Mouse (Mus musculus): ENCODE results near the gene Kif1b. TPM values are rescaled to one million over a fixed set of nuclear protein-coding genes. Genes with fewer than 3 reads are reported as not detected.
A peak's percentile ranks its signal among the peaks of the same experiment; 100 is the strongest.

Gene Kif1b
- polyA plus RNA-seq, 1 experiment from 2014 or later, result 36.5 TPM

DNA sequence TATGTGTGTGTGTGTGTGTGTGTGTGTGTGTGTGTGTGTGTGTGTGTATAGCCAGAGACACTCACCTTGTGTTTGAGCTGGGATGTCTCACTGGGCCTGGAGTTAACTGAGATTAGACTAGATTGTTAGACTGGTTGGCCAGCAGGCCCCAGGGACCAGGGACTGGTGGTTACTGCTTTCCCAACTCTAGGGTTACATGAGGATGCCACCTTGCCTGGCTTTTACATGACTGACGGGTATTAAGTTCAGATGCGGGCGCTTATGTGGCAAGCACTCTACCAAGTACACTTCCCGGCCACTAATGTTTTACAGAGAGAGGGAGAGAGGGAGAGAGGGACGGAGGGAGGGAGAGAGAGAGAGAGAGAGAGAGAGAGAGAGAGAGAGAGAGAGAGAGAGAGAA, 4.5 kb upstream of the Kif1b start:
- Histone ChIP-seq H3K27me3 (no peaks in the 10 kb centered on the region), H3K27ac (no peak overlapping the region), H3K4me1 (peaks cover 8% of the 10 kb centered on the region), H3K9me3 (no peaks in the 10 kb centered on the region), H3K9ac (no peak overlapping the region), H3K36me3 (no peaks in the 10 kb centered on the region), H3K4me2 (no peak overlapping the region), H3K4me3 (no peak overlapping the region)
- WGBS, result 81% methylated on average over 5 of the region's 5 CpGs
- ATAC-seq (ENCODE audit: borderline replicate concordance, extremely low read depth, low FRiP score, low TSS enrichment), result no peak

DNA sequence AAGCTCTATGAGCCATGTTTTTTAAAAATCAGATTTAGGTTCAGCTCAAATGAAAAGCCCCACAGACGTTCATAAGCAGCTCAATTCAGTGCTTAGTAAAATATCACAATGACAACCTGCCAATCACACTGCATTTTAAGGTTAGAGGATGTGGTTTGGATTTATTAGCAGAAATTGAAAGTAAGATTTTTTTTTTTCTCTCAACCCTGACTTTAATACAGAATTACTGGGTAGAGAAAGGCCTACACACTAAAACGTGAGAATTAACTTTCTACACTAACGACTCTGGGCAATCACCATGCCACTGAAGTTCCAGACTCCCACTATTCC, 963 bp upstream of the Kif1b start:
- Histone ChIP-seq H3K27me3 (no peaks in the 10 kb centered on the region), H3K27ac (peak overlapping the region; percentile 70), H3K4me3 (peak overlapping the region; percentile 92), H3K4me2 (peak overlapping the region; percentile 90), H3K36me3 (no peaks in the 10 kb centered on the region), H3K9me3 (no peaks in the 10 kb centered on the region), H3K9ac (peak overlapping the region; percentile 60), H3K4me1 (peaks cover 28% of the 10 kb centered on the region)
- 62% methylated on average over 3 of the region's 3 CpGs for WGBS
- ATAC-seq (ENCODE audit: borderline replicate concordance, extremely low read depth, low FRiP score, low TSS enrichment), result no peak

DNA sequence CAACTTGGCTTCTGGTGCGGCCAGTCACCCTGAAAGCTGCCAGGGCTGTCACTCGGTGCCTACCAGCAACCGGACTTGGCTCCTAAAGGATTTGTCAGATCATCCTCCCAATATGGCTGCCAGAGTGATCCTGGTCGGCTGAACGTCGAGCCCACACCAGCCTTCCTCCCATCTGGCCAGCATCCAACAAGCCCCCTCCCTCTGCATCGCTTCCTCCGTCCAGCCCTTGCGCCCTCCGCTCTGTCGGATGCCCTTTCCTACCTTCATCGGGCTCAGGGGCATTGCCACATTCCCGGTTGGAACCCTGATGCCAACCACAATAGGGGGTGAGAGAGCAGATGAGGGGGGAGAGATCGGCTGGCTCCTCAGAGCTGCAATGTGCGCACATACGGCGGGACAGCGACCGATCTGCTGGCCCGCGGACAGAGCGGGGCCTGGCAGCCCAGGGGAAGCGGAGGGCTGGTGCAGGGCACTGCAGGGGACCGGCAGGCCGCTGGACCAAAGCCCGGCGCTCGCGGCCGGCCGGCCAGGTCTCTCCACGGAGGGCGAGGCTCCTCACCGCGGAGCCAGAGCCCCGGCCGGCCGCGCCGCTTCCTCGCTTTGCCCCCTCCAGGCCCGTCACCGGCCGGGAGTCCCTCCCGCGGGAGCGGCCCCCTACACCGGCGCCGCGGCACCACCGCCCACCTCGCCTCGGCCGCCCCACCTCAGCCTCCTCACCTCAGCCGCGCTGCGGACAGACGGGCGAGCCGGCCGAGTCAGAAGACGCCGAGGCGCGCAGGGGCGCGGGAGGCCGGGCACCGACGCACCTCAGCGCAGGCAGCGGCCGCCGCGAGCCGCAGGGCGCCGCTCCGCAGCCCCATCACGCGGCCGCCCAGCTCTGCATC, 539 bp downstream of the Kif1b start:
- Histone ChIP-seq H3K9ac (peak overlapping the region; percentile 88), H3K9me3 (no peaks in the 10 kb centered on the region), H3K27me3 (no peaks in the 10 kb centered on the region), H3K4me1 (peaks cover 38% of the 10 kb centered on the region), H3K27ac (peak overlapping the region; percentile 94), H3K4me3 (peak overlapping the region; percentile 92), H3K36me3 (no peaks in the 10 kb centered on the region), H3K4me2 (peak overlapping the region; percentile 74)
- under 1% methylated on average over 53 of the region's 83 CpGs for WGBS
- peak; percentile 39 for ATAC-seq (ENCODE audit: borderline replicate concordance, extremely low read depth, low FRiP score, low TSS enrichment)

DNA sequence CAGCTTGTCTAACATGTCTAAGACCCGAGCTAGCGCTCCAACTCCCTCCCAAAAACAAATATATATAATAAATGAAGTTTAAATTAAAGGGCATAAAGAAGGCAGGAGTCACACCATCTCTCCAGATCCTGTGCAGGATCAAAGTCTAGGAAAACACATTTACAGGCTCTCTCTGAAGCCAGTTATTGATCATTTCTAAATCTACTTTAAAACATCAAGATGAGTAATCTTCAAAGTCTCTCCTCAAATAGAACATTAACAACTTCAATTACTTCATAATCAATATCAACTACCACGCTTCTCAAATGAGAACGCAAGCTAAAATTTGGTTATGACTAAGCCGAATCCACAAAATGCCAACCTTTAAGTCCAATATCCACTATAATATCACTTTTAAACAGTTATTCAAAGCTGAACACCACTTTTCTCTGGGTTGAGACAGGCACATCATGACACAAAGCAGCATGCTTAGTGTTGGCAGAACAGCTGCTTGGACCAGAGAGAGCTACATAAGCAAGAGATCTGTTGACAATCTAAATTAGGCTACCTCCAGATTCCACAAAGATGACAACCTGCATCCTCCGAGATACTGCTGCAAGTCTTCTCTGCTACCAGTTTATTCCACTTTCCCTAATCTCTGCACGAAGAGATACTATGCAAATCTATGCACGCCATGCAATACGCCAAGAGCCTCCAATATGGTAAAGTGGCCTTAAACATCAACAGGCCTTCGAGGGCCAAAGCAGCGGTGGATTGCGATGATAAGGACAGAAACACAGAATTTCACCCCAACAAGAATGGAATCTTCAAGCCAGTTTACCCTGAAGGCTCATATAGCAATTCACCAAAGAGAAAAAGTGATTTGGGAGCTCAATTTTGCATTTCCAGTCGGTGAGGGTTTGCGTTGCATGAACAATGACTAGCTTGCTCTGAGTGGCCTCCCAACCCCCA, 1.5 kb downstream of the Kif1b start:
- Histone ChIP-seq H3K4me3 (peak overlapping the region; percentile 92), H3K4me1 (peaks cover 45% of the 10 kb centered on the region), H3K4me2 (peak overlapping the region; percentile 74), H3K36me3 (no peaks in the 10 kb centered on the region), H3K27me3 (no peaks in the 10 kb centered on the region), H3K9me3 (no peaks in the 10 kb centered on the region), H3K9ac (peak overlapping the region; percentile 88), H3K27ac (peak overlapping the region; percentile 94)
- no peak for ATAC-seq (ENCODE audit: borderline replicate concordance, extremely low read depth, low FRiP score, low TSS enrichment)
- 34% methylated on average over 14 of the region's 14 CpGs for WGBS

DNA sequence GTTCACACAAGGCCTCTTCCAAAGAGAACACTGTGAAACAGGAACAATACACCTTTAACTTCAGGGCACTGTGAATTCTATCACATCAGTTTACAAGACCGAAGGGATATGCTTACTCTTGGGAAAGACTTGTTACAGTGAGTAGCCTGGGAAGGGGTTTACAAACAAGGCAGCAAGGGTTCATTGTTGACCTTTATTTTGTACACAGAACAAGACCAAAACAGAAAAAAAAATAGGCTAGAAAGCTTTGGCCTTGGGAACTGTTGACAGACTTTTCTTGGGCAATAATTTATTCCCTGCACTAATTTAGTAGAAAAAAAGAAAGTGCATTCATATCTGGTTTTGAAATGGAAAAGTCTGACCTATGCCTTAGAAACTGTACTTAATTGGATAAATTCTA, 3.0 kb downstream of the Kif1b start:
- Histone ChIP-seq H3K27ac (no peak overlapping the region), H3K4me2 (no peak overlapping the region), H3K9me3 (no peaks in the 10 kb centered on the region), H3K4me1 (peaks cover 45% of the 10 kb centered on the region), H3K36me3 (no peaks in the 10 kb centered on the region), H3K27me3 (no peaks in the 10 kb centered on the region), H3K9ac (no peak overlapping the region), H3K4me3 (no peak overlapping the region)
- no peak for ATAC-seq (ENCODE audit: borderline replicate concordance, extremely low read depth, low FRiP score, low TSS enrichment)
- WGBS, result 72% methylated on average over 1 of the region's 1 CpGs

DNA sequence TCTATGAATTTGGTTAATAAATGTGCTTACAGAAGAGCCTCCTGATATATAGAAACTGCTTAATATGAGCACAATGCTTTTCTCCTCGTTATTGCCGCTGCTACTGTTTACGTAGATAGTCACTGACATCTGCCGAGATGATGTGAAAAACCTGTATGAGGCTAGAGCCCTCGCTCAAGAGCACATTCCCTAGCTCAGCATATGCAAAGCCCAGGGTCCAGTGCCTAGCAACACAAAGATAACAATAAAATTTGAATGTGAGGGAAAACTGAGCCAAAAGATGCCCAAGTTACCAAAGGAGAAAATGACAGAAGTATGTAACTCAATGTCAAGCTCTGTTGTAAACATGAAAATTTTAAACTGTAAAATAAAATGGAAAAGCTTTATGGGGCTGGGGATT, 4.0 kb downstream of the Kif1b start:
- Histone ChIP-seq H3K4me2 (no peak overlapping the region), H3K4me1 (peaks cover 42% of the 10 kb centered on the region), H3K27ac (no peak overlapping the region), H3K36me3 (no peaks in the 10 kb centered on the region), H3K27me3 (no peaks in the 10 kb centered on the region), H3K9me3 (no peaks in the 10 kb centered on the region), H3K4me3 (no peak overlapping the region), H3K9ac (no peak overlapping the region)
- no peak for ATAC-seq (ENCODE audit: borderline replicate concordance, extremely low read depth, low FRiP score, low TSS enrichment)
- WGBS, result 33% methylated on average over 5 of the region's 5 CpGs

DNA sequence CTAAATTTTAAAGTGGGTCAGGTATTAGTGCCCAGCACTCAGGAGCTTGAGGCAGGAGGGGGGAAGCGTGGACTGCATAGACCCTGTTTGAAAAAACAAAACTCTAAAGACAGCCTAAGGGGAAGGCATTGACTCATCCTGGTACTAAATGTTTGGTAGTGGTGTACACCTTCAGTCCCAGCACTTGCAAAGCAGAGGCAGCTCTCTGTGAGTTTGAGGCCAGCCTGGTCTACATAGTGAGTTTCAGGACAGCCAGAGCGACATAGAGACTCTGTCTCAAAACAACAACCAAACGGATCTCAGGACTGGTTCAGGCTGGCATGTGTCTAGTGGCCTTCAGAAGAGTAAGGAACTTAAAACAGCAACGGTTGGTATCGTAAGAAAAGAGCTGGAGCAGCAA, 4.7 kb downstream of the Kif1b start:
- Histone ChIP-seq H3K9me3 (no peaks in the 10 kb centered on the region), H3K4me1 (peaks cover 37% of the 10 kb centered on the region), H3K27me3 (no peaks in the 10 kb centered on the region), H3K4me2 (no peak overlapping the region), H3K27ac (no peak overlapping the region), H3K36me3 (no peaks in the 10 kb centered on the region), H3K4me3 (no peak overlapping the region), H3K9ac (no peak overlapping the region)
- WGBS, result 67% methylated on average over 5 of the region's 5 CpGs
- ATAC-seq (ENCODE audit: borderline replicate concordance, extremely low read depth, low FRiP score, low TSS enrichment), result no peak

DNA sequence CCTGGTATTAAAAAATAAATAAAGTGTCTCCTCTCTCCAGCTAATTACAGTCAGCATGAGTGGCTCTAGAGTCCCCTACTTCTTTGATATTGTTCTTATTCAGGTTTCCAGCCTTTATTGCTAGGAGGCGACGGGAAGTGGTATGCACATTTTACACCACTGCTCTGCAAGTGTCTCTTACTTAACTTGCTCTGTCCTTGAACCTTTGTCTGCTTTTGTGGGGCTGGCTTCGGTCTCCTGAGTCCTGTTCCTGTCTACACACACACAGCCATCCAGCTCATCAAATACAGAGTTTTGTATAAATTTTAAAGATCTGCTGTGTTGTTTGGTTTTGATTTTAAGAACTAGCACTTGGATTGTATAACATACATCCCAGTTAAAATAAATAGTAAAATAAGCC, 5.4 kb downstream of the Kif1b start:
- Histone ChIP-seq H3K27me3 (no peaks in the 10 kb centered on the region), H3K9ac (no peak overlapping the region), H3K4me1 (peaks cover 41% of the 10 kb centered on the region)

DNA sequence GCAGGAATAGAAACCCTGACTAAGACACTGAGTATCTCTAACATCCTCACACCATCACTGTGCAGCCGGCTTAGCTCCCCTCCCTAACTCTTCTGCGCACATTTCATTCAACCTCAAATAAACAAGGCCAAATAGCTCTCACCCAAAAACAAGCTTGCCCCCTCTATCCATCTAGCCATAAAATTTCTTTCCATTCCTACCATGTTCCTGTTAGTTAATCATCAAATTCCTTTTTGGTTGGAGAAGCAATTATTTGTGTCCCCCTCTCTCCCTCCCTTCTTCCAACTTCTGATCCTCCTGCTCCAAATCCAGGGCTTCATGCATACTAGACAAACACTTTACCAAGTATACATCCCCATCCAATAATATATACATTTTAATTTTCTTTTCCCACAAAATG, 11.0 kb downstream of the Kif1b start:
- peaks cover 26% of the 10 kb centered on the region for H3K4me1 ChIP-seq
- H3K36me3 ChIP-seq, result no peaks in the 10 kb centered on the region
- WGBS, result 60% methylated on average over 2 of the region's 2 CpGs
- no peak overlapping the region for H3K27ac ChIP-seq
- no peak overlapping the region for H3K4me2 ChIP-seq
- H3K9me3 ChIP-seq, result no peaks in the 10 kb centered on the region
- no peak overlapping the region for H3K4me3 ChIP-seq
- no peak overlapping the region for H3K9ac ChIP-seq
- no peak for ATAC-seq (ENCODE audit: borderline replicate concordance, extremely low read depth, low FRiP score, low TSS enrichment)
- H3K27me3 ChIP-seq, result no peaks in the 10 kb centered on the region

More for the DNA sequence above, 5.4 kb downstream of the Kif1b start:
- no peak overlapping the region for H3K4me2 ChIP-seq
- ATAC-seq (ENCODE audit: borderline replicate concordance, extremely low read depth, low FRiP score, low TSS enrichment), result no peak
- no peak overlapping the region for H3K4me3 ChIP-seq
- H3K27ac ChIP-seq, result no peak overlapping the region
- no peaks in the 10 kb centered on the region for H3K9me3 ChIP-seq
- H3K36me3 ChIP-seq, result no peaks in the 10 kb centered on the region
- WGBS, result 49% methylated on average over 3 of the region's 3 CpGs

DNA sequence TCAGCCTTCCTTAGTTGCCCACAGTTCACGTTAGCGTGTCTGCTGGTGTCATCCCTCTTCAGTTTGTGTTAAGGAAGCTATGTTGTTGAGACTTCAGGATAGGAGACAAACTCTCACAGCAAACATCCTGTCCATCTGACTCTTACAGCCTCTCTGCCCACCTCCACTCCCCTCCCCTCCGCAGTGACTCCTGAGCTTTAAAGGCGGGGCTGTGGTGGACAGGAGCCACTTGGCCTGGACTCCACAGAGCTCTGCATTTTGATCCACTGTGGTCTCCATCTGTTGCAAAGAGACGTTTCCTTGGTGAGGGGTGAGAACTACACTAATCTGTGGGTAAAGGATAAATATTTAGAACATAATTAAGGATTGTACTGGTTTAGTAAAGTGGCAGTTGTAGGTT, 14.5 kb downstream of the Kif1b start:
- H3K36me3 ChIP-seq, result peaks cover 20% of the 10 kb centered on the region
- ATAC-seq (ENCODE audit: borderline replicate concordance, extremely low read depth, low FRiP score, low TSS enrichment), result no peak
- no peak overlapping the region for H3K9ac ChIP-seq
- H3K9me3 ChIP-seq, result no peaks in the 10 kb centered on the region
- no peak overlapping the region for H3K27ac ChIP-seq
- no peak overlapping the region for H3K4me3 ChIP-seq
- no peak overlapping the region for H3K4me2 ChIP-seq
- peaks cover 24% of the 10 kb centered on the region for H3K4me1 ChIP-seq
- WGBS, result 45% methylated on average over 5 of the region's 5 CpGs
- no peaks in the 10 kb centered on the region for H3K27me3 ChIP-seq

DNA sequence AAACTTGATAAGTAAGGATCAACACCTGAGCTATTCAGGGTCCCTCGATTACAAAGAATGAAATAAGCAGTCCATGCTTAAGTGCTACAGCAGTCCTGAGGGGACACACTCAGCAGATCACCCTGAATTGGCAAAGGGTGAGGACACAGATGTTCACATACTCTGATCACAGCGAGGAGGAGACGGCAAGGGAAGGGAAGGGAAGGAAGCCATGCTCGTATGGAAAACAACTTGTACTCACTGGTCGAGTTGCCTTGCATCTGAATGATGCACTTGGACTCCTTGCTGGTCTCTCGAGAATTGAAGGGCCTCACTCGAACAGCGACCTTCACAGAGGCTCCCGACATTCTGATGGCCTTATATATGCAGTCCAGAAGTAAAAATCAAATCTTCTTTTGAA, 16.4 kb downstream of the Kif1b start:
- Histone ChIP-seq H3K4me1 (peaks cover 27% of the 10 kb centered on the region), H3K4me2 (no peak overlapping the region), H3K9ac (no peak overlapping the region), H3K27ac (no peak overlapping the region), H3K27me3 (no peaks in the 10 kb centered on the region), H3K9me3 (no peaks in the 10 kb centered on the region), H3K4me3 (no peak overlapping the region), H3K36me3 (peaks cover 20% of the 10 kb centered on the region)
- 77% methylated on average over 9 of the region's 9 CpGs for WGBS
- ATAC-seq (ENCODE audit: borderline replicate concordance, extremely low read depth, low FRiP score, low TSS enrichment), result no peak

DNA sequence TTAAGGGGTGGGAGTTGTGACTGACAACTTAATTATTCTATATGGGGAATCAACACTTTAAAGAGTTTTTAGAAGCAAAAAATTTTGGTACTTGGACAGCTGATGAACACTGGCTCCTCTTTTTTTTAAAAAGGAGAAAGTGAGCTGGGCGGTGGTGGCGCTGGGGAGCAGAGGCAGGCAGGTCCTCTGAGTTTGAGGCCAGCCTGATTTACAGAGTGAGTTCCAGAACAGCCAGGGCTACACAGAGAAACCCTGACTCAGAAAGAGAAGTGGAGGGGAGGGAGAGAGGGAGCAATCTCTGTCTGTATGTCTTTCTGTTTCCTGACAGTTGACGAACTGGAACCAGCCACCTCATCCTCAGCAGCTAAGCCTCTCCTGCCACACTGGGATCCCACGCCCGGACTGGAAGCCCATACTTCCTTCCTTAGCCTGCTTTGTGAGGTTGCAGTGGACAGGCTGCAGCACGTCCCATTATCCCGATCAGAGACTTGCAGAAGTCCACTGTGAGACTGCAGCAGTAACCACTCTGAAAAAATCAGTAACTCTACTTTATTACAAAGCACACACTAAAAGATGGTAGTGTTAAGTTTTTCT, 17.2 kb downstream of the Kif1b start:
- 86% methylated on average over 7 of the region's 7 CpGs for WGBS
- H3K9ac ChIP-seq, result no peak overlapping the region

More for the DNA sequence above, 17.2 kb downstream of the Kif1b start:
- no peak for ATAC-seq (ENCODE audit: borderline replicate concordance, extremely low read depth, low FRiP score, low TSS enrichment)
- H3K4me1 ChIP-seq, result peaks cover 29% of the 10 kb centered on the region
- peaks cover 20% of the 10 kb centered on the region for H3K36me3 ChIP-seq
- H3K4me2 ChIP-seq, result no peak overlapping the region
- no peaks in the 10 kb centered on the region for H3K9me3 ChIP-seq
- H3K27me3 ChIP-seq, result no peaks in the 10 kb centered on the region
- H3K4me3 ChIP-seq, result no peak overlapping the region
- H3K27ac ChIP-seq, result no peak overlapping the region

Data from lung, embryonic 15.5 days (tissue).